Mouse (Mus musculus) heart, embryonic 16.5 days (tissue): ENCODE data around the gene Aldh9a1. TPM values are rescaled to one million over a fixed set of nuclear protein-coding genes. Genes with fewer than 3 reads are reported as not detected.
"Not testable (repeated sequence)": the region's sequence is repeated elsewhere in the genome, so short reads cannot be mapped to it uniquely, and the experiment has no call there.

Experiments used
- ATAC-seq: fragments of 200-750 bp; cut with Nextera tagmentation; replicated peaks from 2 replicates; pipeline ENCODE4 v1.8.0; 2017; ENCODE audit warnings: moderate number of reproducible peaks; ENCODE audit not compliant: insufficient read depth, low FRiP score; ENCODE audit errors: extremely low read depth
- H3K27ac ChIP-seq: fragments of 300-500 bp; sonication (generic); 2 replicates; pipeline ENCODE4 v1.5.1; 2014; ENCODE audit warnings: mild to moderate bottlenecking, low read length, control low read depth, moderate library complexity
- H3K27me3 ChIP-seq: fragments of 300-500 bp; sonication (generic); 2 replicates; pipeline ENCODE4 v1.6.1; 2014; ENCODE audit warnings: low read length, mixed read lengths; ENCODE audit not compliant: control insufficient read depth, insufficient read depth
- H3K36me3 ChIP-seq: fragments of 300-500 bp; sonication (generic); 2 replicates; pipeline ENCODE4 v1.6.1; 2014; ENCODE audit not compliant: control insufficient read depth, insufficient read depth
- H3K4me1 ChIP-seq: fragments of 300-500 bp; sonication (generic); 2 replicates; pipeline ENCODE4 v1.6.1; 2014; ENCODE audit warnings: low read length, mixed read lengths; ENCODE audit not compliant: control insufficient read depth, insufficient read depth
- H3K4me2 ChIP-seq: fragments of 300-500 bp; sonication (generic); 2 replicates; pipeline ENCODE4 v1.6.1; 2014; ENCODE audit warnings: low read depth, mild to moderate bottlenecking, control low read depth, low read length
- H3K4me3 ChIP-seq: fragments of 300-500 bp; sonication (generic); 2 replicates; pipeline ENCODE4 v1.5.1; 2014; ENCODE audit warnings: mild to moderate bottlenecking, control low read depth, low read length
- H3K9ac ChIP-seq: fragments of 300-500 bp; sonication (generic); 2 replicates; pipeline ENCODE4 v1.6.1; 2014; ENCODE audit warnings: low read length, control low read depth
- H3K9me3 ChIP-seq: fragments of 300-500 bp; sonication (generic); replicated peaks from 2 replicates; pipeline ENCODE4 v1.6.1; 2016; ENCODE audit warnings: low read length; ENCODE audit not compliant: control insufficient read depth
- whole genome bisulfite sequencing: fragments of 180-500 bp; shearing (Covaris S2); extraction: QIAGEN DNeasy Blood & Tissue Kit; methylation state at CpG from one replicate; pipeline ENCODE4 v1.1.7; 2014; 5-methylcytosine and 5-hydroxymethylcytosine counted together
- polyA plus RNA-seq: library from polyadenylated mRNA; unstranded; fragments of >200 nt; fragmentation: Nextera tagmentation; extraction: Ambion mirVana; gene quantifications from 2 replicates; pipeline ENCODE4 v1.2.1, GENCODE M21; 2015

The Aldh9a1 gene
- polyA plus RNA-seq, 1 experiment from 2014 or later, result 42.0 TPM

DNA sequence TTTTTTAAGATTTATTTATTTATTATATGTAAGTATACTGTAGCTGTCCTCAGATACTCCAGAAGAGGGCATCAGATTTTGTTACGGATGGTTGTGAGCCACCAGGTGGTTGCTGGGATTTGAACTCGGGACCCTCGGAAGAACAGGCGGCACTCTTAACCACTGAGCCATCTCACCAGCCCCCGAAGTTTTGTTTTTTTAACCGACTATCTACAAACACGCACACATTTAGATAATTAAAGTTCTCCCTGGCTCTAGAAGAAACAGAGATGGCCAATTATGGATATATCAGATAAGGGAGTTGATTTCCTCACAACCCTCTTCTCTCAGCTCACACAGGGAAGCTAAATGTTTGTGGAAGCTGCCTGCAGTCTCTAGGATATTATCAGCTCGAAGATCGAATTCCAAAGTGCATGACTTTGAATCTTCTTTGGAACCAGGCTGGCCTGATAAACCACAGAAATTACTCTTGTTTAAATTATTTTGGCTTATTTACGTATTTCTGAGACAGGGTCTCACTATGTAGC, 3.7 kb upstream of the Aldh9a1 start:
- H3K9me3 ChIP-seq, H3K27me3 ChIP-seq, H3K4me2 ChIP-seq, H3K4me1 ChIP-seq, H3K36me3 ChIP-seq, H3K9ac ChIP-seq, H3K4me3 ChIP-seq, ATAC-seq, H3K27ac ChIP-seq: not testable (repeated sequence)
- 83% methylated on average over 10 of the region's 10 CpGs for WGBS

DNA sequence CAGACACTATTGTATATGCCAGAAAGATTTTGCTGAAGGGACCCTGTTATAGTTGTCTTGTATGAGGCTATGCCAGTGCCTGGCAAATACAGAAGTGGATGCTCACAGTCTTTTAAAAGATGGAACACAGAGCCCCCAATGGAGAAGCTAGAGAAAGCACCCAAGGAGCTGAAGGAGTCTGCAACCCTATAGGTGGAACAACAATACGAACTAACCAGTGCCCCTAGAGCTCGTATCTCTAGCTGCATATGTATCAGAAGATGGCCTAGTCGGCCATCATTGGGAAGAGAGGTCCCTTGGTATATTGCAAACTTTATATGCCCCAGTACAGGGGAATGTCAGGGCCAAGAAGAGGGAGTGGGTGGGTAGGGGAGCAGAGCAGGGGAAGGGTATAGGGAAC, 585 bp upstream of the Aldh9a1 start:
- not testable (repeated sequence) for H3K4me3 ChIP-seq, H3K9me3 ChIP-seq, ATAC-seq, H3K36me3 ChIP-seq, H3K27me3 ChIP-seq, H3K27ac ChIP-seq, H3K9ac ChIP-seq, H3K4me1 ChIP-seq
- H3K4me2 ChIP-seq, result peak overlapping the region; percentile 91
- WGBS, result 69% methylated on average over 3 of the region's 3 CpGs

DNA sequence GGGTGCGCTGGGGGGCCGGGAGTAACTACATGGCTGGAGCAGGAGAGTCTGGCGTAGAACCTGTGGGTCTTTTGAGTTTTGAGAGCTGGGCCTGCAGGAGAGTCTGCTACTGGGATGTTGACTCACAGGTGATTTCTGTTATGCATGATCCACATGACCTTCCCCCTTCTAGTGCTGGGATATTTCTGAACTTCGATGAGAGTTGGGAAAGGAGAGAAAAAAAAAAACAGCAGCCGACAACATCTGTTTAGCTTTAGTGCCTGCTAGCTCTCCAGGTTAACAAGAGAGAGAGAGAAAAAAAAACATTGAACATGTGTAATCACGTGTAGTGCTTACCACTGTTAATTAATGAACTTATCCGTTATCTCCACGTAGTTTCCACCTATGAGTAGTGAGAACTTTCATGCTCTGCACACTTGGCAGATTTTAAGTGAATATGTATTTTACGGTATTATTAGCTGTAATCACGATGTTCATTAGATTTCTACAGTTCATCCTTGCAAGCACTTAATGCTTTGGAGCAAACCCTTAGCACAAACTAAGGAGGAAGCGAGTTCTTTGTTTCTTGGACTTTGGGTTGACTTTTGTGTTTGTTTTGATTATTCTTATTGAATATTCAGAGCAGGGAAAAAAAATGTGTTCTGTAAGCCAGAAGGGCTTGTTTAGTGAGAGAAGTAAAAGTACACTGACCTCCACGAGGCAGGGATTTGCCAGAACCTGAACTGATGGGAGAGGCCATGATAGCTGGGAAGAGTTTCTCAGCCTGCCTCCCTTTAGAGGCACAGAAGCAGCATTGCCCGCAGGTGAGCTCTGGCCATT, 1.0 kb downstream of the Aldh9a1 start:
- H3K9ac ChIP-seq, result peak overlapping the region; percentile 86
- H3K9me3 ChIP-seq, result no peaks in the 10 kb centered on the region
- H3K4me3 ChIP-seq, result peak overlapping the region; percentile 76
- peak overlapping the region; percentile 91 for H3K4me2 ChIP-seq
- no peak for ATAC-seq
- peaks cover 2% of the 10 kb centered on the region; the same call in 1 of the 2 replicates for H3K4me1 ChIP-seq
- H3K27ac ChIP-seq, result peak overlapping the region; percentile 88
- H3K36me3 ChIP-seq, result peaks cover 7% of the 10 kb centered on the region
- 34% methylated on average over 13 of the region's 13 CpGs for WGBS
- no peaks in the 10 kb centered on the region for H3K27me3 ChIP-seq

DNA sequence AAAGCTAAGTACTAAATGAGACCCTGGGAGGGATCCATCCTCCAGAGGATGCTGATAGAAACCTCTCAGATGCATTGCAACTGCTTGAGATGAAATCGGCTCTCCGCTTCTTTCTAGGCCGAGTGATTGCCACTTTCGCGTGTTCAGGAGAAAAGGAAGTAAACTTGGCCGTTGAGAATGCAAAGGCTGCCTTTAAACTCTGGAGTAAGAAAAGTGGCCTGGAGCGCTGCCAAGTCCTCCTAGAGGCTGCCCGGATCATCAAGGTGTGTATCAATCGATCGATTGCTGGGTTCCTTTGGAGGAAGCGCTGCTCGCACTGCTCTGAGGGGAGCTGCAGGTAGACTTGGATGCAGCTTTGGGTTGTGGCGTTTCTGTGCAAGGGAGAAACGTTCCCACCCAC, 2.6 kb downstream of the Aldh9a1 start:
- Histone ChIP-seq H3K4me1 (peaks cover 2% of the 10 kb centered on the region; the same call in 1 of the 2 replicates), H3K9me3 (no peaks in the 10 kb centered on the region), H3K27me3 (no peaks in the 10 kb centered on the region)

DNA sequence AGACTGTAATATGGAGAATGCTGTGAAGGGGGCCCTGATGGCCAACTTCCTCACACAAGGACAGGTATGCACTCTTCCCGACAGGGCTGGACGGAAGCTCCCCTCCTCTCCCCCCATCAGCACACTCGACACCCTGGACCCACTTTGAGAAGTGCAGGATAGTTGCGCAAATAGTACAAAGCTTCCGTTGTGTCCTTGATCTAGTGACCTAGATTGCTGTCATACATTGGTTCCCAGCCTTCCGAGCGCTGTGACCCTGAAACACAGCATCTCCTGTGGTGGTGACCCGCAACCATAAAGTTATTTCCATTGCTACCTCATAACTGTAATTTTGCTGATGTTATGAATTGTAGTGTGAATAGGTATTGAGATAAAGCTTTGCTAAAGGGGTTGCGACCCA, 7.6 kb downstream of the Aldh9a1 start:
- WGBS, result 91% methylated on average over 9 of the region's 9 CpGs
- no peak for ATAC-seq
- H3K36me3 ChIP-seq, result peaks cover 21% of the 10 kb centered on the region
- H3K4me3 ChIP-seq, result no peak overlapping the region
- H3K4me1 ChIP-seq, result no peaks in the 10 kb centered on the region
- H3K4me2 ChIP-seq, result no peak overlapping the region
- H3K9me3 ChIP-seq, result no peaks in the 10 kb centered on the region
- no peak overlapping the region for H3K27ac ChIP-seq
- no peak overlapping the region for H3K9ac ChIP-seq
- H3K27me3 ChIP-seq, result no peaks in the 10 kb centered on the region

More for the DNA sequence above, 2.6 kb downstream of the Aldh9a1 start:
- no peak overlapping the region for H3K4me2 ChIP-seq
- no peak overlapping the region for H3K9ac ChIP-seq
- 90% methylated on average over 14 of the region's 14 CpGs for WGBS
- peaks cover 19% of the 10 kb centered on the region for H3K36me3 ChIP-seq
- no peak overlapping the region for H3K27ac ChIP-seq
- no peak for ATAC-seq
- no peak overlapping the region for H3K4me3 ChIP-seq

DNA sequence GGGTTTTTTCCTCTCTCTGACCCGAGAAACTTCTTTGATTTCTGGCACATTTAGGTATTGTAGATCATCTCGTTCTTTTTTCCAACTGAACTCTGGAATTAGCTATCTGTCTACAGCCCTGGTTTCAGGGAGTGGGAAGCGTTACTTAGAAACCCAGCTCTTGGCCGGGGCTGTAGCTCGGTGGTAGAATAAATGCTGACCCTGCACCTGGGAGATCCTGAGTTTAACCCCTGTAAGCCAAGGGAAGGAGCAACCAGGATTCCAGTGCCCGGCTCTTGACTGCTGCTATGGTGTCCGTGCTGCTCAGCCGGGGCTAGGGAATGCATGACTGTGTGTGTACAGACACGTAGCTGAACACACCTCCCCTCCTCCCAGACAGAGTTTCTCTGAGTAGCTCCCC, 8.9 kb downstream of the Aldh9a1 start:
- no peaks in the 10 kb centered on the region for H3K27me3 ChIP-seq
- no peak overlapping the region for H3K4me3 ChIP-seq
- no peaks in the 10 kb centered on the region for H3K9me3 ChIP-seq
- H3K4me2 ChIP-seq, result no peak overlapping the region
- H3K36me3 ChIP-seq, result peaks cover 21% of the 10 kb centered on the region
- H3K4me1 ChIP-seq, result no peaks in the 10 kb centered on the region
- H3K27ac ChIP-seq, result no peak overlapping the region
- ATAC-seq, result no peak
- 76% methylated on average over 9 of the region's 9 CpGs for WGBS
- H3K9ac ChIP-seq, result no peak overlapping the region

DNA sequence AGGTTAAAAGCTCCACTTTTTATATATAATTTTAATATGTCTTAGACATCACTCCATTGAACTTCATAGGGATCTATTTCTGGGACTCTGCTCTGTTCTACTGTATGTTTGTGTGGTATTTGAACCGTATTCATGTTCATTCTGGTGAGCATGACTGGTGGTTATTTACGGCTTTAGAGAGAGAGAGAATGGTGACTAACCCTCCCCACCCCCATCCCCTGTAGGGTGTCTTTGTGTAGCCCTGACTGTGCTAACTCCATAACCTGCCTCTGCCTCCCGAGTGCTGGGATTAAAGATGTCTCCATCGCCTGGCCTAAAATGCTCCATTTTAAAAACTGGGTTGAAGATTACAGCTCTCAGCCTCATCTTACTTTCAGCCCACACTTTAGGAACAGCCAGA, 10.5 kb downstream of the Aldh9a1 start:
- Histone ChIP-seq H3K9ac (no peak overlapping the region), H3K4me1 (no peaks in the 10 kb centered on the region), H3K27me3 (no peaks in the 10 kb centered on the region), H3K27ac (no peak overlapping the region), H3K4me3 (no peak overlapping the region), H3K4me2 (no peak overlapping the region), H3K9me3 (no peaks in the 10 kb centered on the region), H3K36me3 (peaks cover 20% of the 10 kb centered on the region)
- no peak for ATAC-seq
- WGBS, result 80% methylated on average over 4 of the region's 4 CpGs

DNA sequence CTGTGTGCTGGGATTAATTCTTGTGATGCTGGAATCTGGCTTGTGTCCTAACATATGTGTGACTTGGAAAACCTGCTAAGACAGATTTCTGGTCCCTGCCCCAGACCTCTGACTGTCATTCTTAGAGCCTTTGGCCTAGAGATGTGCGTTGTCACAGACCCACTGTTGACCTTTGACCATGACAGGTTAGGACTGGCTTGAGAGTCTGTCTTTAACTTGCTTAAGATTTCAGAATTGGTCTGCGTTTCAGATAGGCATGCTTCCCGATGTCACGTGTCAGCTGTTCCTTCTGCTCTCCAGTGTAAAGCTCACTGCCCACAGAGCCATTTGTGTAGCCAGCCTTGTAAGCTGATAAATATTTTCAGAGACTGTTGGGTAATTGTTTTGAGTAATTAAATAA, 13.0 kb downstream of the Aldh9a1 start:
- H3K4me1 ChIP-seq, result no peaks in the 10 kb centered on the region
- no peak for ATAC-seq
- no peak overlapping the region for H3K27ac ChIP-seq
- no peaks in the 10 kb centered on the region for H3K27me3 ChIP-seq
- H3K36me3 ChIP-seq, result peaks cover 19% of the 10 kb centered on the region
- no peak overlapping the region for H3K4me2 ChIP-seq
- H3K9ac ChIP-seq, result no peak overlapping the region
- WGBS, result 80% methylated on average over 4 of the region's 4 CpGs
- no peaks in the 10 kb centered on the region for H3K9me3 ChIP-seq
- no peak overlapping the region for H3K4me3 ChIP-seq

DNA sequence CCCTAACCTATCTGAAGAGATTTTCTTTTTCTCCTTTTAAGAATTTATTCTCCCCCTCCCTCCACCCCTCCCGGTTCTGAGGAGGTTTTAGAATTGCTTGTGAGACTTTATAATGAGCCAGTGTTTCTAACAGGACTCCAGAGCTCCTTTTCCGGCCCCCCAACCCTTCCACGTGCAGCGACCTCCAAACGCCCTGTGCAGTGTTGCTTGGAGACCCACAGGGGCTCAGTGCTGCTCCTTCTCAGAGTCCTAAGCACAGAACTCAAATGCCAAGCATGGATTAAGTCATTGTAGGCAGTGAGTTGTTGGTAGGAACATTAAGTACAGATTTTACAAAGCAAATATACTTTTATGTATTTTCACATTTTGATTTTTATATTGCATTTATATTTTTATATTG, 13.5 kb downstream of the Aldh9a1 start:
- 68% methylated on average over 5 of the region's 5 CpGs for WGBS
- no peak overlapping the region for H3K4me3 ChIP-seq
- no peaks in the 10 kb centered on the region for H3K9me3 ChIP-seq
- H3K4me2 ChIP-seq, result no peak overlapping the region
- ATAC-seq, result no peak
- H3K36me3 ChIP-seq, result peaks cover 19% of the 10 kb centered on the region
- H3K4me1 ChIP-seq, result no peaks in the 10 kb centered on the region
- no peak overlapping the region for H3K27ac ChIP-seq
- H3K27me3 ChIP-seq, result no peaks in the 10 kb centered on the region
- no peak overlapping the region for H3K9ac ChIP-seq
